Mouse (Mus musculus): ENCODE measurements around the gene Ptpn18. TPM values are rescaled to one million over a fixed set of nuclear protein-coding genes. Genes with fewer than 3 reads are reported as not detected.

Gene Ptpn18
- 58.7 and 73.3 TPM in 2 replicates for total RNA-seq (2012; rRNA removed)
- polyA plus RNA-seq (2012; ENCODE audit: insufficient read depth in 1 of 2, insufficient read length in 2 of 2, low read depth in 1 of 2, low replicate concordance in 2 of 2, missing spikeins in 1 of 2) = 10 to 100 TPM in 1 of 2 experiments, not detected in 1; 39.1 TPM

- Histone ChIP-seq H3K4me1 (ENCODE audit: control insufficient read depth in 1 of 2, insufficient read depth in 2 of 2, low read length in 2 of 2) (peaks cover 2 to 8% of the 10 kb centered on the region in 2 experiments), H3K9me3 (replicated peaks; ENCODE audit: insufficient read depth, low read length) (no peaks in the 10 kb centered on the region), H3K27ac (ENCODE audit: control insufficient read depth, low read depth, low read length) (no peak within 1 kb of the TSS), H3K36me3 (ENCODE audit: control insufficient read depth in 1 of 2, insufficient read depth in 2 of 2, low read length in 2 of 2) (peaks cover 0 to 5% of the 10 kb centered on the region in 2 experiments; a peak in 2 of 4 replicates), H3K79me2 (ENCODE audit: control insufficient read depth, insufficient read depth, low read length, poor library complexity) (no peaks in the 10 kb centered on the region; the same call in 1 of the 2 replicates), H3K4me3 (ENCODE audit: control insufficient read depth in 1 of 2, insufficient read depth in 1 of 2, low read depth in 2 of 2, low read length in 2 of 2) (peak within 1 kb of the TSS; percentile 64 to 90), H3K9ac (ENCODE audit: control insufficient read depth, low read depth, low read length, poor library complexity, severe bottlenecking) (peak within 1 kb of the TSS; percentile 83), H3K27me3 (ENCODE audit: control insufficient read depth in 1 of 2, insufficient read depth in 2 of 2, low read length in 2 of 2) (no peaks in the 10 kb centered on the region)
- DNase-seq (ENCODE audit: low read depth, low spot score) = peak; percentile 93
- peak; percentile 15; the same call in 1 of the 2 replicates for TF ChIP-seq TCF12 (IDR thresholded peaks at IDR 0.05; ENCODE audit: low read depth, low read length)
- peak; percentile 14; the same call in 1 of the 2 replicates for TF ChIP-seq CHD2 (IDR thresholded peaks at IDR 0.05; ENCODE audit: low read length)
- no peak for TF ChIP-seq ZC3H11A (IDR thresholded peaks at IDR 0.05; ENCODE audit: low read depth, low read length)
- TF ChIP-seq ZNF384 (IDR thresholded peaks at IDR 0.05; ENCODE audit: low read depth, low read length) = no peak
- TF ChIP-seq USF2 (IDR thresholded peaks at IDR 0.05; ENCODE audit: borderline replicate concordance in 1 of 2, insufficient read depth in 1 of 2, low read depth in 1 of 2, low read length in 2 of 2) = no peak
- no peak for TF ChIP-seq TAL1 (IDR thresholded peaks at IDR 0.05; ENCODE audit: low read length)
- peak; percentile 15 for TF ChIP-seq HCFC1 (IDR thresholded peaks at IDR 0.05; ENCODE audit: low read depth, low read length)
- peak; percentile 67 to 88; a peak in 3 of 4 replicates for TF ChIP-seq POLR2A (IDR thresholded peaks at IDR 0.05; ENCODE audit: control insufficient read depth in 1 of 2, insufficient read depth in 1 of 2, low read depth in 1 of 2, low read length in 2 of 2, poor library complexity in 1 of 2)
- no peak for TF ChIP-seq BHLHE40 (IDR thresholded peaks at IDR 0.05; ENCODE audit: borderline replicate concordance, low read depth, low read length)
- TF ChIP-seq KAT2A (conservative IDR thresholded peaks at IDR 0.05; ENCODE audit: low read depth, low read length) = no peak
- TF ChIP-seq MXI1 (IDR thresholded peaks at IDR 0.05; ENCODE audit: low read depth, low read length) = no peak
- no peak for TF ChIP-seq USF1 (IDR thresholded peaks at IDR 0.05; ENCODE audit: low read depth, low read length)
- no peak for TF ChIP-seq MYB (IDR thresholded peaks at IDR 0.05; ENCODE audit: low read depth, low read length)
- TF ChIP-seq RCOR1 (IDR thresholded peaks at IDR 0.05; ENCODE audit: low read depth, low read length) = no peak
- TF ChIP-seq SIN3A (IDR thresholded peaks at IDR 0.05; ENCODE audit: low read length) = peak; percentile 27; the same call in 1 of the 2 replicates
- peak; percentile 50; the same call in 1 of the 2 replicates for TF ChIP-seq ZMIZ1 (IDR thresholded peaks at IDR 0.05; ENCODE audit: low read depth, low read length)
- TF ChIP-seq JUND (IDR thresholded peaks at IDR 0.05; ENCODE audit: low read depth, low read length) = no peak
- TF ChIP-seq NELFE (IDR thresholded peaks at IDR 0.05; ENCODE audit: low read depth, low read length) = peak; percentile 63
- no peak for TF ChIP-seq MYC (IDR thresholded peaks at IDR 0.05; ENCODE audit: low read depth, low read length)
- no peak for TF ChIP-seq MEF2A (IDR thresholded peaks at IDR 0.05; ENCODE audit: extremely low read depth, insufficient replicate concordance, low read depth, low read length, poor library complexity, severe bottlenecking)
- TF ChIP-seq CTCF (IDR thresholded peaks at IDR 0.05 in 2 of 3, conservative IDR thresholded peaks at IDR 0.05 in 1 of 3; ENCODE audit: control insufficient read depth in 1 of 3, insufficient read depth in 1 of 3, low read depth in 2 of 3, low read length in 3 of 3, poor library complexity in 1 of 3, severe bottlenecking in 1 of 3) = no peak
- no peak for TF ChIP-seq ZKSCAN1 (IDR thresholded peaks at IDR 0.05; ENCODE audit: low read depth, low read length)
- TF ChIP-seq ETS1 (IDR thresholded peaks at IDR 0.05; ENCODE audit: low read depth, low read length) = no peak
- TF ChIP-seq CHD1 (IDR thresholded peaks at IDR 0.05; ENCODE audit: low read depth, low read length) = no peak
- no peak for TF ChIP-seq UBTF (IDR thresholded peaks at IDR 0.05; ENCODE audit: borderline replicate concordance, insufficient read depth, low read depth, low read length)
- peak; percentile 23; the same call in 1 of the 2 replicates for TF ChIP-seq MAX (IDR thresholded peaks at IDR 0.05; ENCODE audit: low read length)
- no peak for TF ChIP-seq EP300 (IDR thresholded peaks at IDR 0.05; ENCODE audit: low read depth in 1 of 2, low read length in 2 of 2)
- TF ChIP-seq GABPA (IDR thresholded peaks at IDR 0.05; ENCODE audit: low read depth, low read length) = no peak
- no peak for TF ChIP-seq MAZ (IDR thresholded peaks at IDR 0.05; ENCODE audit: low read depth, low read length)
- TF ChIP-seq E2F4 (IDR thresholded peaks at IDR 0.05; ENCODE audit: borderline replicate concordance, low read depth, low read length) = no peak
- TF ChIP-seq POLR2AphosphoS2 (IDR thresholded peaks at IDR 0.05; ENCODE audit: low read length) = peak; percentile 67; the same call in 1 of the 2 replicates
- no peak for TF ChIP-seq SMC3 (IDR thresholded peaks at IDR 0.05; ENCODE audit: low read depth, low read length)
- TF ChIP-seq TBP (IDR thresholded peaks at IDR 0.05; ENCODE audit: low read depth, low read length) = peak; percentile 77
- TF ChIP-seq MAFK (IDR thresholded peaks at IDR 0.05; ENCODE audit: borderline replicate concordance, low read depth, low read length) = no peak
- TF ChIP-seq RAD21 (IDR thresholded peaks at IDR 0.05; ENCODE audit: low read depth, low read length) = no peak
- no peak for TF ChIP-seq ELF1 (IDR thresholded peaks at IDR 0.05; ENCODE audit: low read depth, low read length)
Measured at GRCm38 (mm10) chr1:34459284-34460060, at the start of gene Ptpn18. Gene Ptpn18 (plus strand): TSS chr1:34459762.
